In the genomic region with DNA sequence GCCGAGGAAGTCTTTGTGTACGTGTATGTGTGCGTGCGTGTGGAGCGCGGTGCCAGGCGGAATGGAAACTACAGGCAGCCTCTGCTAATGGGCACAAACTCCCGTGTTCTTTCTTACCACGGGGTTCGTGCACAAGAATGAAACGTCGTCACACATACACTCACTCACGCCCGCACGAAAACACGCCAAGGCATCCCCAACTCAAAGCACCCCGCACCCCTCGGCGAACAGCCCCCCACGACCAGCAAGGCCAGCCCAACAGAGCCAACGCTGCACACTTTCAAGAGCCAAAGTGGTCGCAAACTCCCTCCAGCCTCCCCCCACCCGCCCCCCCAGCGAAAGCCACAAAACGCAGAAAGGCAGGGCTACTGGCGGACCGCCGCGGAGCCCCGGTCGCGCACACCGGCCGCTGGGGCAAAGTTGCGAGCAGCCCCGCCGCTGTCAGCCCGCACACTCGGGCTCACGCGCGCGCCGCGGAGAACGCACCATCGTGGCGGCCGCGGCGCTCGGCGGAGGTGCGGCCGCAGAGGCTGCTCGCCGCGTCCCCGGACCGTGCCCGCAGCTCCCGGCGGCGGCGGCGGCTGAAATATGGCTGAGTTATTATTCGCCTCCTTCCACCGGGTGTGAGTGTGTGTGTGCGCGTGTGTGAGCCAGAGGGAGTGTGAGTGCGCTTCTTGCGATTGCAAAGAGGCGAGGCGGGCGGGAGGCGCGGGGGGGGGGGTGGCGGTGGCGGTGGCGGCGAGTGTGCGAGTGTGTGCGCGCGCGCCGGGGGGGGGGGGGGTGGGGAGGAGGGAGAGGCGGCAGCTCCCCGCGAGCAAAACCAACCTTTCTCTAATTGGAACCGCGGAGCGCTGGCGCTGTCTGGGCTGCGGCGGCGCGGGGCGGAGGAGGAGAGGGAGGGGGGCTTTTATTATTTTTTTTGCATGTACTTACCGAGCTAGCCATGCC, we compare ENCODE assay signal across 7 mouse cellular contexts. TPM values are rescaled to one million over a fixed set of nuclear protein-coding genes. Genes with fewer than 3 reads are reported as not detected.
DNase-seq lines count a peak whose midpoint lies in the region; ATAC-seq lines count a peak whose summit lies in the region.

No protein-coding gene starts in this region.

- peak overlapping the region; percentile 74 for H3K9ac ChIP-seq in intestine, embryonic 14.5 days (ENCODE audit: low read length)
- peak overlapping the region; percentile 91 for H3K9ac ChIP-seq in midbrain, embryonic 11.5 days (ENCODE audit: low read length)

- peaks cover 5% of the 10 kb centered on the region; the same call in 1 of the 2 replicates for H3K27me3 ChIP-seq in intestine, embryonic 14.5 days (replicated peaks; ENCODE audit: control insufficient read depth, insufficient read depth, low read length)
- H3K27me3 ChIP-seq in midbrain, embryonic 11.5 days (ENCODE audit: control insufficient read depth, insufficient read depth, low read length), result peaks cover 5% of the 10 kb centered on the region

- H3K36me3 ChIP-seq in intestine, embryonic 14.5 days (ENCODE audit: control insufficient read depth, insufficient read depth, low read length), result peaks cover 8% of the 10 kb centered on the region
- H3K36me3 ChIP-seq in midbrain, embryonic 11.5 days (ENCODE audit: control insufficient read depth, insufficient read depth, low read length), result 0 out of 2 replicates have a peak, but pooled peaks cover 4% of the 10 kb centered on the region

- peaks cover 18% of the 10 kb centered on the region for H3K4me1 ChIP-seq in intestine, embryonic 14.5 days (replicated peaks; ENCODE audit: control insufficient read depth, insufficient read depth, low read length)
- H3K4me1 ChIP-seq in midbrain, embryonic 11.5 days (ENCODE audit: control insufficient read depth, insufficient read depth, low read length), result peaks cover 20% of the 10 kb centered on the region

- H3K4me3 ChIP-seq in intestine, embryonic 14.5 days (ENCODE audit: low read depth, low read length), result peak overlapping the region; percentile 88
- peak overlapping the region; percentile 74 for H3K4me3 ChIP-seq in midbrain, embryonic 11.5 days (ENCODE audit: low read depth, low read length)

- peak; percentile 76 for ATAC-seq in intestine, embryonic 14.5 days (replicated peaks; ENCODE audit: low FRiP score, low TSS enrichment, low read depth)
- peak; percentile 79 for ATAC-seq in midbrain, embryonic 11.5 days (ENCODE audit: low FRiP score)

- H3K4me2 ChIP-seq in intestine, embryonic 14.5 days (ENCODE audit: low read length), result peak overlapping the region; percentile 84
- peak overlapping the region; percentile 81 for H3K4me2 ChIP-seq in midbrain, embryonic 11.5 days

- intact Hi-C loops in left cerebral cortex, postnatal 36 days (cut with DNase I), result loop anchor here (2.0 to 10.0 kb wide), 4 partner anchors 130 to 665 kb away; no protein-coding TSS in a partner anchor

- DNase-seq in adrenal gland, adult (ENCODE audit: inconsistent age in 2 of 2, low spot score in 1 of 2), result peak; percentile 65 to 84
- peak; percentile 27 to 54 for DNase-seq in cerebellum, postnatal 4 days (ENCODE audit: low spot score in 2 of 2)
- peak; percentile 5 to 9 for DNase-seq in gastrocnemius, adult 8-10 months (ENCODE audit: low spot score in 2 of 2)
- DNase-seq in intestine, embryonic 14.5 days (ENCODE audit: low spot score), result peak; percentile 84
- DNase-seq in left cerebral cortex, postnatal 36 days (ENCODE audit: low spot score in 2 of 2), result peak; percentile 62 to 71
- peak; percentile 94 for DNase-seq in midbrain, embryonic 11.5 days (ENCODE audit: low spot score, missing footprints)
- peak; percentile 40 to 52 for DNase-seq in spleen, adult 18-20 months

- H3K9me3 ChIP-seq in intestine, embryonic 14.5 days (ENCODE audit: control insufficient read depth, low read length), result no peaks in the 10 kb centered on the region
- H3K9me3 ChIP-seq in midbrain, embryonic 11.5 days (ENCODE audit: control insufficient read depth, low read length), result no peaks in the 10 kb centered on the region

- peak overlapping the region; percentile 95 for H3K27ac ChIP-seq in intestine, embryonic 14.5 days (ENCODE audit: low read depth)
- H3K27ac ChIP-seq in midbrain, embryonic 11.5 days (ENCODE audit: low read depth, low read length), result peak overlapping the region; percentile 89

- under 1% methylated on average over 70 of the region's 100 CpGs for WGBS in intestine, embryonic 14.5 days
- under 1% methylated on average over 79 of the region's 100 CpGs for WGBS in midbrain, embryonic 11.5 days

RNA-seq across cellular contexts. Expression of gene Mllt3, which starts 0.7 kb away (rescaled TPM):
- 100 to 1,000 TPM; 152 to 188 (median 173) TPM for total RNA-seq in gastrocnemius, adult 8-10 months (2022)
- 31.5 and 34.4 TPM in 2 replicates for polyA plus RNA-seq in intestine, embryonic 14.5 days (2014; fragmentation: Nextera tagmentation; extraction: Ambion mirVana)
- total RNA-seq in left cerebral cortex, postnatal 36 days (2021), result 10 to 100 TPM; 27.1 to 40.0 TPM
- polyA plus RNA-seq in midbrain, embryonic 11.5 days (2014; fragmentation: Nextera tagmentation; extraction: Ambion mirVana), result 62.3 and 63.1 TPM in 2 replicates

Comparison
In these comparisons a context has a peak if more than half of its experiments do, and no peak if none do; other contexts are left out.
1. Peak in every context shown above with its lines: DNase-seq, ATAC-seq, H3K4me3 ChIP-seq and H3K27ac ChIP-seq.
2. DNase-seq: peak in every context shown above with its lines; median percentile 94 in midbrain, embryonic 11.5 days; 84 in intestine, embryonic 14.5 days; 74 in adrenal gland, adult; 66 in left cerebral cortex, postnatal 36 days; 46 in spleen, adult 18-20 months; 40 in cerebellum, postnatal 4 days; 7 in gastrocnemius, adult 8-10 months.